Mouse (Mus musculus) midbrain, postnatal 0 days (tissue): ENCODE data around the gene Nova2. TPM values are rescaled to one million over a fixed set of nuclear protein-coding genes. Genes with fewer than 3 reads are reported as not detected.
A peak's percentile ranks its signal among the peaks of the same experiment; 100 is the strongest.

Experiments used
- ATAC-seq: fragments of 200-750 bp; cut with Nextera tagmentation; 2 replicates; pipeline ENCODE4 v1.8.0; 2017; ENCODE audit warnings: moderate number of reproducible peaks, mild to moderate bottlenecking, moderate TSS enrichment, moderate library complexity; ENCODE audit not compliant: low FRiP score
- DNase-seq: peaks from one replicate; pipeline ENCODE4 v3.0.0-alpha.2; 2015; ENCODE audit warnings: low spot score
- H3K27ac ChIP-seq: fragments of 300-500 bp; sonication (generic); 2 replicates; pipeline ENCODE4 v1.5.1; 2014; ENCODE audit warnings: low read depth, mild to moderate bottlenecking, low read length, mixed read lengths
- H3K27me3 ChIP-seq: fragments of 300-500 bp; sonication (generic); 2 replicates; pipeline ENCODE4 v1.6.1; 2014; ENCODE audit warnings: low read length, control low read depth, mixed read lengths; ENCODE audit not compliant: insufficient read depth
- H3K36me3 ChIP-seq: fragments of 300-500 bp; sonication (generic); 2 replicates; pipeline ENCODE4 v1.6.1; 2014; ENCODE audit warnings: low read length, control low read depth, mixed read lengths; ENCODE audit not compliant: insufficient read depth
- H3K4me1 ChIP-seq: fragments of 300-500 bp; sonication (generic); 2 replicates; pipeline ENCODE4 v1.6.1; 2014; ENCODE audit warnings: mild to moderate bottlenecking, control low read depth, antibody characterized with exemption, low read length, mixed read lengths; ENCODE audit not compliant: insufficient read depth
- H3K4me2 ChIP-seq: fragments of 300-500 bp; sonication (generic); 2 replicates; pipeline ENCODE4 v1.6.1; 2014; ENCODE audit warnings: low read depth, mild to moderate bottlenecking, low read length, mixed read lengths; ENCODE audit not compliant: poor library complexity, severe bottlenecking
- H3K4me3 ChIP-seq: fragments of 300-500 bp; sonication (generic); 2 replicates; pipeline ENCODE4 v1.5.1; 2014; ENCODE audit warnings: low read depth, mild to moderate bottlenecking, low read length, moderate library complexity
- H3K9ac ChIP-seq: fragments of 300-500 bp; sonication (generic); replicated peaks from 2 replicates; pipeline ENCODE4 v1.6.1; 2014; ENCODE audit warnings: mild to moderate bottlenecking, low read length, moderate library complexity, mixed read lengths; ENCODE audit not compliant: poor library complexity, severe bottlenecking
- H3K9me3 ChIP-seq: fragments of 300-500 bp; sonication (generic); 2 replicates; pipeline ENCODE4 v1.6.1; 2016; ENCODE audit warnings: low read length, control low read depth
- CTCF ChIP-seq: IDR thresholded peaks from 2 replicates; pipeline ENCODE4 v1.5.1; 2016; ENCODE audit warnings: antibody characterized with exemption, mild to moderate bottlenecking
- WGBS: fragments of 180-500 bp; shearing (Covaris S2); extraction: QIAGEN DNeasy Blood & Tissue Kit; methylation state at CpG from one replicate; pipeline ENCODE4 v1.1.7; 2014; 5-methylcytosine and 5-hydroxymethylcytosine counted together
- polyA plus RNA-seq: library from polyadenylated mRNA; unstranded; fragments of >200 nt; fragmentation: Nextera tagmentation; extraction: Ambion mirVana; gene quantifications from 2 replicates; pipeline ENCODE4 v1.2.1, GENCODE M21; 2015
- total RNA-seq: library from RNA; depleted of rRNA; stranded (reverse); fragments of >200 nt; gene quantifications from 2 replicates; pipeline ENCODE4 v1.2.3, GENCODE M21; 2014

The Nova2 gene
- total and polyA plus RNA-seq, 2 experiments from 2014 or later: 10.1 to 20.9 TPM

GRCm38 (mm10) chr7:18962171-18962792 lies 36.6 kb downstream of the Nova2 start:
- H3K9ac ChIP-seq: 0 out of 2 replicates have a peak overlapping the region, but pooled peaks have one; percentile 36
- peaks cover 8% of the 10 kb centered on the region; the same call in 1 of the 2 replicates for H3K36me3 ChIP-seq
- peak overlapping the region; percentile 45 for H3K4me2 ChIP-seq
- no peaks in the 10 kb centered on the region for H3K9me3 ChIP-seq
- no peak overlapping the region; the same call in 1 of the 2 replicates for H3K27ac ChIP-seq
- H3K4me3 ChIP-seq: peak overlapping the region; percentile 16; the same call in 1 of the 2 replicates
- peak; percentile 48 for DNase-seq
- 10% methylated on average over 17 of the region's 17 CpGs for WGBS
- peaks cover 12% of the 10 kb centered on the region for H3K4me1 ChIP-seq
- no peak for ATAC-seq
- H3K27me3 ChIP-seq: no peaks in the 10 kb centered on the region
- no peak for TF ChIP-seq CTCF

GRCm38 (mm10) chr7:18962795-18963194 lies 37.1 kb downstream of the Nova2 start:
- ATAC-seq: 0 out of 2 replicates have a peak, but pooled peaks have one; percentile 0
- WGBS: 9% methylated on average over 20 of the region's 20 CpGs
- H3K4me1 ChIP-seq: peaks cover 8% of the 10 kb centered on the region

GRCm38 (mm10) chr7:18963294-18963843 lies 37.7 kb downstream of the Nova2 start:
- Histone ChIP-seq H3K27ac (no peak overlapping the region), H3K27me3 (no peaks in the 10 kb centered on the region), H3K4me2 (peak overlapping the region; percentile 45; the same call in 1 of the 2 replicates), H3K9ac (no peak overlapping the region), H3K36me3 (peaks cover 6% of the 10 kb centered on the region; the same call in 1 of the 2 replicates), H3K9me3 (no peaks in the 10 kb centered on the region), H3K4me1 (peaks cover 6% of the 10 kb centered on the region; the same call in 1 of the 2 replicates), H3K4me3 (no peak overlapping the region)
- 10% methylated on average over 19 of the region's 19 CpGs for WGBS
- ATAC-seq (no peak), DNase-seq (no peak)
- no peak for TF ChIP-seq CTCF

More at GRCm38 (mm10) chr7:18962795-18963194, 37.1 kb downstream of the Nova2 start:
- H3K36me3 ChIP-seq: peaks cover 6% of the 10 kb centered on the region; the same call in 1 of the 2 replicates
- peak overlapping the region; percentile 45 for H3K4me2 ChIP-seq
- DNase-seq: no peak
- H3K27ac ChIP-seq: no peak overlapping the region; the same call in 1 of the 2 replicates
- no peaks in the 10 kb centered on the region for H3K9me3 ChIP-seq
- no peak for TF ChIP-seq CTCF
- H3K4me3 ChIP-seq: peak overlapping the region; percentile 16; the same call in 1 of the 2 replicates
- no peaks in the 10 kb centered on the region for H3K27me3 ChIP-seq
- peak overlapping the region; percentile 36; the same call in 1 of the 2 replicates for H3K9ac ChIP-seq

- ATAC-seq: no peak
- H3K4me2 ChIP-seq: no peak overlapping the region
- no peaks in the 10 kb centered on the region for H3K9me3 ChIP-seq
- TF ChIP-seq CTCF: no peak
- no peak overlapping the region for H3K9ac ChIP-seq
- peaks cover 6% of the 10 kb centered on the region; the same call in 1 of the 2 replicates for H3K4me1 ChIP-seq
- DNase-seq: no peak
- WGBS: 84% methylated on average over 5 of the region's 5 CpGs
- no peak overlapping the region for H3K4me3 ChIP-seq
- no peaks in the 10 kb centered on the region for H3K27me3 ChIP-seq
- 0 out of 2 replicates have a peak overlapping the region, but pooled peaks have one; percentile 8 for H3K27ac ChIP-seq
- no peaks in the 10 kb centered on the region for H3K36me3 ChIP-seq
These were observed 39.6 kb downstream of the Nova2 start for GRCm38 (mm10) chr7:18965312-18965711.

GRCm38 (mm10) chr7:18967603-18968002 lies 41.9 kb downstream of the Nova2 start:
- H3K27ac ChIP-seq: no peak overlapping the region
- 8% methylated on average over 8 of the region's 8 CpGs for WGBS
- no peak for TF ChIP-seq CTCF

GRCm38 (mm10) chr7:18970956-18971355 lies 45.3 kb downstream of the Nova2 start:
- TF ChIP-seq CTCF: peak; percentile 51
- H3K4me2 ChIP-seq: no peak overlapping the region
- H3K27ac ChIP-seq: no peak overlapping the region
- no peaks in the 10 kb centered on the region for H3K9me3 ChIP-seq
- no peak overlapping the region for H3K4me3 ChIP-seq
- no peak overlapping the region for H3K9ac ChIP-seq
- 86% methylated on average over 3 of the region's 3 CpGs for WGBS
- no peak for DNase-seq
- no peaks in the 10 kb centered on the region for H3K4me1 ChIP-seq
- no peaks in the 10 kb centered on the region for H3K36me3 ChIP-seq
- no peaks in the 10 kb centered on the region for H3K27me3 ChIP-seq
- no peak for ATAC-seq

More at GRCm38 (mm10) chr7:18967603-18968002, 41.9 kb downstream of the Nova2 start:
- Histone ChIP-seq H3K36me3 (no peaks in the 10 kb centered on the region), H3K9ac (no peak overlapping the region), H3K27me3 (no peaks in the 10 kb centered on the region), H3K4me3 (no peak overlapping the region), H3K9me3 (no peaks in the 10 kb centered on the region), H3K4me2 (no peak overlapping the region), H3K4me1 (peaks cover 4% of the 10 kb centered on the region; the same call in 1 of the 2 replicates)
- peak; percentile 32; the same call in 1 of the 2 replicates for ATAC-seq
- peak; percentile 40 for DNase-seq
